Mouse (Mus musculus): ENCODE measurements at regions not wholly inside any gene's neighbourhood (a gene's known extent, or its start where the extent isn't known, plus 50 kb on each side); places are given as distances from the start of the nearest gene placed in this dataset.

GRCm38 (mm10) chr17:88379389-88379788, 61.1 kb upstream of the Foxn2 start:
- TF ChIP-seq EP300 (optimal IDR thresholded peaks at IDR 0.05) (no peak), CTCF (IDR thresholded peaks at IDR 0.05; ENCODE audit: low read depth) (no peak)
- Histone ChIP-seq H3K9ac (ENCODE audit: low read length) (no peak overlapping the region), H3K4me1 (replicated peaks; ENCODE audit: control insufficient read depth, insufficient read depth) (no peaks in the 10 kb centered on the region), H3K4me3 (ENCODE audit: low read depth, low read length) (no peak overlapping the region), H3K36me3 (ENCODE audit: control insufficient read depth, insufficient read depth, low read length) (no peaks in the 10 kb centered on the region), H3K9me3 (ENCODE audit: control insufficient read depth, low read length) (no peaks in the 10 kb centered on the region), H3K27ac (replicated peaks) (no peak overlapping the region), H3K4me2 (replicated peaks; ENCODE audit: low read depth) (no peak overlapping the region), H3K27me3 (ENCODE audit: control insufficient read depth, insufficient read depth, low read length) (no peaks in the 10 kb centered on the region)
- WGBS: 74% methylated on average over 5 of the region's 5 CpGs
- DNase-seq (ENCODE audit: low spot score) (no peak), ATAC-seq (ENCODE audit: low FRiP score, low TSS enrichment) (no peak)

GRCm38 (mm10) chr17:88381106-88381505, 59.4 kb upstream of the Foxn2 start:
- no peak overlapping the region for H3K4me3 ChIP-seq (ENCODE audit: low read depth, low read length)
- H3K27me3 ChIP-seq (ENCODE audit: control insufficient read depth, insufficient read depth, low read length): no peaks in the 10 kb centered on the region
- 53% methylated on average over 9 of the region's 9 CpGs for WGBS
- H3K9ac ChIP-seq (ENCODE audit: low read length): no peak overlapping the region
- no peaks in the 10 kb centered on the region for H3K36me3 ChIP-seq (ENCODE audit: control insufficient read depth, insufficient read depth, low read length)
- ATAC-seq (ENCODE audit: low FRiP score, low TSS enrichment) (no peak), DNase-seq (ENCODE audit: low spot score) (no peak)
- H3K27ac ChIP-seq (replicated peaks): no peak overlapping the region
- no peak overlapping the region for H3K4me2 ChIP-seq (replicated peaks; ENCODE audit: low read depth)
- TF ChIP-seq EP300 (optimal IDR thresholded peaks at IDR 0.05) (no peak), CTCF (IDR thresholded peaks at IDR 0.05; ENCODE audit: low read depth) (peak; percentile 41)
- H3K4me1 ChIP-seq (replicated peaks; ENCODE audit: control insufficient read depth, insufficient read depth): no peaks in the 10 kb centered on the region
- H3K9me3 ChIP-seq (ENCODE audit: control insufficient read depth, low read length): no peaks in the 10 kb centered on the region

- DNase-seq (ENCODE audit: low spot score) (no peak), ATAC-seq (ENCODE audit: low FRiP score, low TSS enrichment) (no peak)
- Histone ChIP-seq H3K27me3 (ENCODE audit: control insufficient read depth, insufficient read depth, low read length) (no peaks in the 10 kb centered on the region), H3K27ac (replicated peaks) (no peak overlapping the region), H3K4me1 (replicated peaks; ENCODE audit: control insufficient read depth, insufficient read depth) (no peaks in the 10 kb centered on the region), H3K36me3 (ENCODE audit: control insufficient read depth, insufficient read depth, low read length) (no peaks in the 10 kb centered on the region), H3K9ac (ENCODE audit: low read length) (no peak overlapping the region), H3K4me2 (replicated peaks; ENCODE audit: low read depth) (no peak overlapping the region), H3K4me3 (ENCODE audit: low read depth, low read length) (no peak overlapping the region), H3K9me3 (ENCODE audit: control insufficient read depth, low read length) (no peaks in the 10 kb centered on the region)
- 74% methylated on average over 4 of the region's 4 CpGs for WGBS
- TF ChIP-seq CTCF (IDR thresholded peaks at IDR 0.05; ENCODE audit: low read depth) (no peak), EP300 (optimal IDR thresholded peaks at IDR 0.05) (no peak)
Observed at GRCm38 (mm10) chr17:88383447-88383846, 57.1 kb upstream of the Foxn2 start.

DNA sequence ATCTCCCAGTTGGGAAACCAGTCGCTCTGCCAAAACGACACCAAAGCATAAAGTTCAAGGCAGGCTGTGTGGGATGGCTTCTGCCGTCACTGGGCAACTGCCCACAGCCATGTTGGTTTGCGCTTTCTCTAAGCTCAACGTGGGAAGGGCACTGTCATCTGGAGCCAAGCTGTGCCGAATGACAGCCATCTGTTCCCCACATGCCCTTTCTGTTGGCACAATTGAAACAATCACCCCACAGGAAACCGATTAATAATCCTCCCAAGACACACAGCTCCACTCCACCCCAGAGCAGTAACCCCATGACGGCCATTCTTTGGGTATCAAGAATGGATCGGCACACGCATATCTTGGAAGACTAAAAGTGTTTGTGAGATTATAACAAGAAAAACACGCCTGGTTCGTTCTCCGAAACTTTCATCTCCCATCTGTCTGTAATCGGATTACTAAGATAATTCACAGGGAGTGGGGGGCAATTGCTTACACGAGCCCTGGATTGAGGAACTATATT, 52.0 kb upstream of the Foxn2 start:
- Histone ChIP-seq H3K9ac (ENCODE audit: low read length) (no peak overlapping the region), H3K9me3 (ENCODE audit: control insufficient read depth, low read length) (no peaks in the 10 kb centered on the region), H3K4me1 (replicated peaks; ENCODE audit: control insufficient read depth, insufficient read depth) (no peaks in the 10 kb centered on the region), H3K4me2 (replicated peaks; ENCODE audit: low read depth) (no peak overlapping the region), H3K4me3 (ENCODE audit: low read depth, low read length) (no peak overlapping the region), H3K27me3 (ENCODE audit: control insufficient read depth, insufficient read depth, low read length) (no peaks in the 10 kb centered on the region), H3K36me3 (ENCODE audit: control insufficient read depth, insufficient read depth, low read length) (no peaks in the 10 kb centered on the region), H3K27ac (replicated peaks) (no peak overlapping the region)
- whole genome bisulfite sequencing: 74% methylated on average over 15 of the region's 15 CpGs
- TF ChIP-seq CTCF (IDR thresholded peaks at IDR 0.05; ENCODE audit: low read depth) (no peak), EP300 (optimal IDR thresholded peaks at IDR 0.05) (no peak)
- ATAC-seq (ENCODE audit: low FRiP score, low TSS enrichment) (no peak), DNase-seq (ENCODE audit: low spot score) (no peak)

DNA sequence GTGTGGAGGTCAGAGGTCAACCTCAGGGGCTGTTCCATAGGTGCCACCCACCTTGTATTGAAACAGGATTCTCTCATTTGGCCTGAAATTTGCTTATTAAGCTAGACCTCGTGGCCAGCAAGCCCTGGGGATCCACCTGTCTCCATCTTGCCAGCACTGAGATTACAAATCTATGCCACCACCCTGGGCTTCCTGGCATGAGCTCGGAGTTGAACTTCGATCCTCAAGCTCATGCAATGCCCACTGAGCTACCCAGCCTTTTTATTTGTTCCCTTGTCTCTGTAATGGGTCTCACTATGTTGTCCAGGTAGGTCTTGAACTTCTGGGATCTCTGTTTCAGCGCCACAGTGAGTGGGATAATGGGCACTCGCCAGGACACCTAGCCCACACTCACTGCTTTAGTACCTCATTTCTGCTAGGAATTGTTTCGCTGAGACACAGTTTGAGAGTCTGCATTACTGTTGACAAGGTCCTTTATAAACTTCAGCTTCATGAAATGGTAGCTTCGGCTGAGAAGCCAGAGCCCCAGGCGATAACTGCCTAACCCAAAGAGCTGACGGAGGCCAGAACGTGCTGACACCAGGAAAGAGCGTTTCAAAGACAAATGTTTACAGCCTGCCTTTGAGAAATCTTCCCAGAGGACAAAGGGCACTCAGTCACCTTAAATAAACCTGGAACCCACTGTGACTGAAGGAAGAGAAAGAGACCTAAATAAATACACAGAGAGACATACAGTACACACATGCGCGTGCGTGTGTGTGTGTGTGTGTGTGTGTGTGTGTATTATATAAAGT, 50.6 kb upstream of the Foxn2 start:
- no peak for TF ChIP-seq EP300 (optimal IDR thresholded peaks at IDR 0.05)
- TF ChIP-seq CTCF (IDR thresholded peaks at IDR 0.05; ENCODE audit: low read depth): no peak
- no peak overlapping the region for H3K4me2 ChIP-seq (replicated peaks; ENCODE audit: low read depth)
- H3K9me3 ChIP-seq (ENCODE audit: control insufficient read depth, low read length): no peaks in the 10 kb centered on the region
- peak; percentile 35; the same call in 1 of the 2 replicates for ATAC-seq (ENCODE audit: low FRiP score, low TSS enrichment)
- no peak for DNase-seq (ENCODE audit: low spot score)
- H3K27ac ChIP-seq (replicated peaks): no peak overlapping the region
- WGBS: 41% methylated on average over 14 of the region's 14 CpGs
- H3K4me1 ChIP-seq (replicated peaks; ENCODE audit: control insufficient read depth, insufficient read depth): no peaks in the 10 kb centered on the region
- H3K9ac ChIP-seq (ENCODE audit: low read length): no peak overlapping the region
- no peak overlapping the region for H3K4me3 ChIP-seq (ENCODE audit: low read depth, low read length)
- H3K36me3 ChIP-seq (ENCODE audit: control insufficient read depth, insufficient read depth, low read length): no peaks in the 10 kb centered on the region
- no peaks in the 10 kb centered on the region for H3K27me3 ChIP-seq (ENCODE audit: control insufficient read depth, insufficient read depth, low read length)

Measured in stomach, postnatal 0 days (tissue).